Mouse (Mus musculus) kidney, postnatal 4 days (tissue): ENCODE results near the gene Agtpbp1.
A peak's percentile ranks its signal among the peaks of the same experiment; 100 is the strongest.
"Not testable (repeated sequence)": the region's sequence is repeated elsewhere in the genome, so short reads cannot be mapped to it uniquely, and the experiment has no call there.

Source experiments
- DNase-seq, 2 experiments: peaks; one replicate each; pipeline ENCODE4 v3.0.0; 2021; ENCODE audit warnings: mixed read lengths in 2 of 2

Gene Agtpbp1

GRCm38 (mm10) chr13:59584947-59585647 is at the start of gene Agtpbp1, which contains the start of gene Naa35:
Gene Agtpbp1, minus strand, starts transcription at chr13:59585227.
Gene Naa35, plus strand, starts transcription at chr13:59585259.
- DNase-seq = peak; percentile 100

GRCm38 (mm10) chr13:59634637-59635036 is 49.6 kb upstream of the Agtpbp1 start:
- no peak for DNase-seq

GRCm38 (mm10) chr13:59626739-59627138 is 41.7 kb upstream of the Agtpbp1 start:
- no peak for DNase-seq

- no peak for DNase-seq
These were observed 39.9 kb upstream of the Agtpbp1 start for GRCm38 (mm10) chr13:59624903-59625302.

- DNase-seq = no peak
These were observed 39.4 kb upstream of the Agtpbp1 start for GRCm38 (mm10) chr13:59624389-59624788.

GRCm38 (mm10) chr13:59621643-59622489 is 36.8 kb upstream of the Agtpbp1 start:
- DNase-seq = no peak

- DNase-seq = no peak
These were observed 33.4 kb upstream of the Agtpbp1 start for GRCm38 (mm10) chr13:59618463-59618862.

- no peak for DNase-seq
These were observed 30.5 kb upstream of the Agtpbp1 start for GRCm38 (mm10) chr13:59615554-59615953.

- DNase-seq = no peak
These were observed 30.1 kb upstream of the Agtpbp1 start for GRCm38 (mm10) chr13:59615152-59615551.

GRCm38 (mm10) chr13:59613868-59614267 is 28.8 kb upstream of the Agtpbp1 start:
- DNase-seq = no peak

- DNase-seq = no peak
These were observed 25.4 kb upstream of the Agtpbp1 start for GRCm38 (mm10) chr13:59610437-59610836.

GRCm38 (mm10) chr13:59609885-59610284 is 24.9 kb upstream of the Agtpbp1 start:
- no peak for DNase-seq

- DNase-seq = no peak
These were observed 20.3 kb upstream of the Agtpbp1 start for GRCm38 (mm10) chr13:59605221-59605922.

- no peak for DNase-seq
These were observed 19.5 kb upstream of the Agtpbp1 start for GRCm38 (mm10) chr13:59604511-59604910.

GRCm38 (mm10) chr13:59603096-59603495 is 18.1 kb upstream of the Agtpbp1 start:
- DNase-seq = no peak

- DNase-seq = no peak
These were observed 7.6 kb upstream of the Agtpbp1 start for GRCm38 (mm10) chr13:59592630-59593029.

- DNase-seq = not testable (repeated sequence)
These were observed 7.0 kb upstream of the Agtpbp1 start for GRCm38 (mm10) chr13:59592058-59592457.

GRCm38 (mm10) chr13:59590691-59591090 is 5.7 kb upstream of the Agtpbp1 start:
- no peak for DNase-seq

- DNase-seq = no peak
These were observed 4.6 kb upstream of the Agtpbp1 start for GRCm38 (mm10) chr13:59589672-59590071.

GRCm38 (mm10) chr13:59587201-59587600 is 2.2 kb upstream of the Agtpbp1 start:
- DNase-seq = no peak

- no peak for DNase-seq
These were observed 600 bp upstream of the Agtpbp1 start for GRCm38 (mm10) chr13:59585648-59586005.

- DNase-seq = peak; percentile 55 to 71
These were observed 546 bp downstream of the Agtpbp1 start for GRCm38 (mm10) chr13:59584481-59584880.

- DNase-seq = no peak
These were observed 4.1 kb downstream of the Agtpbp1 start for GRCm38 (mm10) chr13:59580954-59581353.
